Mouse (Mus musculus) embryo, embryonic 10 days (tissue): Measurements from ENCODE around the gene Rchy1.
"Not testable (repeated sequence)": the region's sequence is repeated elsewhere in the genome, so short reads cannot be mapped to it uniquely, and the experiment has no call there.

Experiments
- DNase-seq: peaks from one replicate; pipeline ENCODE4 v3.0.0-alpha.2; 2015; ENCODE audit warnings: low spot score

The Rchy1 gene

GRCm38 (mm10) chr5:91959986-91960385 lies 2.9 kb downstream of the Rchy1 start:
- no peak for DNase-seq

- no peak for DNase-seq
Observed at GRCm38 (mm10) chr5:91959096-91959495, 3.8 kb downstream of the Rchy1 start.

DNA sequence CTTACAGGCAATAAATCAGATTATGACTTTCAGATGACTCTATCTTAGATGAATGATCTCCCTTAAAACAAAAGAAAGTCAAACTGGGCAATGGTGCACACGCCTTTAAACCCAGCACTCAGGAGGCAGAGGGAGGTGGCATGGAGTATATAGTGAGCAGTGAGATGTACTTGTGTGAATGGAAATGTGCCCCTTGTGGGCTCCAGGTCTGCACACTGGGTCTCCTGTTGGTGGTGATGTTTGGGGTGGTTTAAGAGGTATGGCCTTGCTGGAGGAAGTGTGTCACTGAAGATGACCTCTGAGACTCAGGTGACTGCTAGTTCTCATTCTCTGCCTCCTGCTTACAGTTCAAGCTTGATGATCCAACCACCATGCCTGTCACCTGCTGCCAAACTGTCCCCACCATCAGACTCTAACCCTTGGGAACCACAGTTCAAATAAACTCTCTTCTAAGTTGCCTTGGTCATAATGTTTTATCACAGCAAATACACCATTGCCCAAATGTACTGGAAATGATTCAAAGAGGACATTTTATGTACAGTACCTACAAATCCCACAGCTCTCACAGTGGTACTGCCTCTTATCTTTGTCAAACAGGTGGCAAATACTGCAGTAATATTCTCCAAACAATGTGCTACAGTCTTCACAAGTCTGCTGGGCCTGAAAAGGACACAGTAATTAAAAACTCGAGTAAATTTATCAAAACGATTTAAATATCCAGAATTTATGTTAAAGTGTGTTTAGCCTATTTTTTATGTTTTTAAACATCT lies 5.7 kb downstream of the Rchy1 start:
- no peak for DNase-seq

DNA sequence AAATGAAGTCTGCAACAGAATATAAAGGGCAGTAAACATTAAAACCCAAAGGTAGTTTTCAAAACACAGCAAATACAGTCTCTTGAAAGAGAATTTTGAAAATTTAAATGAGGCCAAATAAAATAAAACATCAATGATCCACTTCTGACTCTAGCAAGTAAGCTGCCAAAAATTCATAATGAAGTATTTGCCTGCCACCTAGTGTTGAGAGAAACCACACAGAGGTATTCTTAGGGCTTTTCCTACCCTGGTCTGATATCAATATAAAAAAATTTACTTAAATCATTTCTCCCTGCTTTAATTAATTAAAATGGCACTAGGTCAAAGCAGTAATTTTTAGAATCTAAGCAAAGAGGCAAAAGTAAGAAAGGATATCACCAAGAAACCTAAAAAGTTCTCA lies 11.5 kb downstream of the Rchy1 start:
- peak; percentile 28 for DNase-seq

DNA sequence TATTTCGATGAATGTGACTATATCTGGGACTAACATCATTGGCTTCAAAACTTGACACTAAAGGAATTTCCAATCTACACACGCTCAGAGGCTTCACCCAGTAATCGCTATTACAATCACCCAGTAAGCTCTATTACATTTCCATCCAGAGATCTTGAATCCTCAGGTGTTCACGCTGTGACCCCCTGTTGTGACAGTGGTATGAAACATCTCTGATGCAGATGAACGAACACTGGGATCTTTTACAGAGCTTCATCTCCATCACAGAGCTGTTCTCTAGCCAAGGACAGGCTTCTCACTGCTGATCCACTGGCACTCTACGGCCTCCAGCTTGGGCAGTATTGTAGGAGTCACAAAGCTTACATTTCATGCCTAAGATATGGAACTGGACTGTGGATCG lies 13.4 kb downstream of the Rchy1 start:
- DNase-seq, result no peak

DNA sequence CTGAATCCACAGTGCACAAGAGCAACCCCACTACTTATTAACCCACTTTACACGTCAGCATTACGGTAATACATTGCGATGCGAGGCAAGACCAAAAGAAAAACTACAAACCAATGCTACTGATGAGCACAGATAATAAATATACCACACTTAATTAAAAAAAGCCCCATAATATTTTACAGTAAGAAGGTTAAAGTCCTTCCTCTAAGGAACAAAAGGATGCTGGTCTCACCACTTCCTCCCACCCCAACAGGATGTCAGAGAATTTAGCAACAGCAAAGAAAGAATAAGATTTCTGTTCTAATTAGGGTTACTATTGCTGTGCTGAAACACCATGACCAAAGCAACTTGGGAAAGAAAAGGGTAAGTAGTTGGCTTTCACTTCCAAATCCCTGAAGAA lies 15.9 kb downstream of the Rchy1 start:
- no peak for DNase-seq

GRCm38 (mm10) chr5:91945609-91946008 lies 17.3 kb downstream of the Rchy1 start:
- not testable (repeated sequence) for DNase-seq

DNA sequence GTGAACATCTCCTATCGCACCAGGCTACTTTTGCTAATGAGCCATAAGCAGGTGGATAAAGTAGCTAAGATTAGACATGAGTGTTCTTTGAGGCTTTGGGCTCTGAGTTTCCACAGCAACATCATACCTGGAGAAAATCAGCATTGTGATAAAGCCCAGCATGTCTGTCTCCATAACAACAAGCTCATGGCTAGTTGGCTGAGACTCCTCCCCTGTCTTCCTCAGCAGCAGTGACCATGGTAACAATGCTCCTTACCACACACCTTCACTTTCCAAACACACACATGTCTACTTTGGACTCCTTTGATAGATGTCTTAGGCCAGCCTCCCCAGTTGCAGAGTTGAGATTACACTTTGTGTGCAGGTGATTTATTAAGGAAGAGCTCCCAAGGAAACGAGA lies 49.6 kb downstream of the Rchy1 start:
- no peak for DNase-seq

GRCm38 (mm10) chr5:91911384-91912106 lies 51.3 kb downstream of the Rchy1 start:
- no peak for DNase-seq

- DNase-seq, result no peak
Observed at GRCm38 (mm10) chr5:91910616-91911015, 52.3 kb downstream of the Rchy1 start.

GRCm38 (mm10) chr5:91909010-91909620 lies 53.8 kb downstream of the Rchy1 start:
- no peak for DNase-seq
